Comparison of ENCODE assay signal across 8 mouse cellular contexts in genomic region chr7:49778904-49779615, GRCm38 (mm10). TPM values are rescaled to one million over a fixed set of nuclear protein-coding genes. Genes with fewer than 3 reads are reported as not detected.
DNase-seq lines count a peak whose midpoint lies in the region; ATAC-seq and TF ChIP-seq lines count a peak whose summit lies in the region.

No protein-coding gene starts in this region.

- intact Hi-C loops in gastrocnemius, adult 2 months (cut with DNase I) = loop anchor here (1.0 kb wide), 1 partner anchor 144 kb away; no protein-coding TSS in a partner anchor
- intact Hi-C loops in gastrocnemius, postnatal 14 days (cut with DNase I; ENCODE audit: low total_unique reads) = loop anchor here (5.0 kb wide), 1 partner anchor 143 kb away; no protein-coding TSS in a partner anchor

- peak overlapping the region; percentile 94 for H3K4me3 ChIP-seq in gastrocnemius, adult 2 months
- H3K4me3 ChIP-seq in brown adipose tissue, adult 24 weeks (ENCODE audit: insufficient read depth, low read depth, low read length) = peak overlapping the region; percentile 72
- peak overlapping the region; percentile 66 for H3K4me3 ChIP-seq in hindbrain, embryonic 13.5 days
- H3K4me3 ChIP-seq in liver, embryonic 13.5 days (replicated peaks) = peak overlapping the region; percentile 81

- no peaks in the 10 kb centered on the region for H3K4me1 ChIP-seq in brown adipose tissue, adult 24 weeks (ENCODE audit: control insufficient read depth, insufficient read depth, insufficient read length, low read length)
- H3K4me1 ChIP-seq in hindbrain, embryonic 13.5 days (replicated peaks) = peaks cover 20% of the 10 kb centered on the region
- H3K4me1 ChIP-seq in liver, embryonic 13.5 days (replicated peaks) = peaks cover 35% of the 10 kb centered on the region

- peak overlapping the region; percentile 81; the same call in 1 of the 2 replicates for H3K9ac ChIP-seq in hindbrain, embryonic 13.5 days
- H3K9ac ChIP-seq in liver, embryonic 13.5 days = peak overlapping the region; percentile 86

- DNase-seq in gastrocnemius, adult 2 months = no peak
- DNase-seq in gastrocnemius, postnatal 14 days = no peak
- peak; percentile 27 for DNase-seq in 3T3-L1 (ENCODE audit: low read depth, low spot score)
- no peak for DNase-seq in liver, embryonic 13.5 days
- DNase-seq in right cerebral cortex, postnatal 14 days = peak; percentile 29

- peak overlapping the region; percentile 84 for H3K27ac ChIP-seq in gastrocnemius, adult 2 months
- no peak overlapping the region for H3K27ac ChIP-seq in brown adipose tissue, adult 24 weeks (replicated peaks; ENCODE audit: low read depth, low read length)
- H3K27ac ChIP-seq in hindbrain, embryonic 13.5 days = peak overlapping the region; percentile 88
- peak overlapping the region; percentile 77 for H3K27ac ChIP-seq in liver, embryonic 13.5 days

- peaks cover 18% of the 10 kb centered on the region for H3K36me3 ChIP-seq in hindbrain, embryonic 13.5 days
- H3K36me3 ChIP-seq in liver, embryonic 13.5 days = peaks cover 47% of the 10 kb centered on the region

- 66% methylated on average over 12 of the region's 12 CpGs for WGBS in hindbrain, embryonic 13.5 days
- WGBS in liver, embryonic 13.5 days (ENCODE audit: insufficient replicate concordance) = 51% methylated on average over 12 of the region's 12 CpGs

- H3K9me3 ChIP-seq in hindbrain, embryonic 13.5 days = no peaks in the 10 kb centered on the region
- H3K9me3 ChIP-seq in liver, embryonic 13.5 days (replicated peaks) = no peaks in the 10 kb centered on the region

- H3K27me3 ChIP-seq in hindbrain, embryonic 13.5 days = peaks cover 12% of the 10 kb centered on the region
- no peaks in the 10 kb centered on the region for H3K27me3 ChIP-seq in liver, embryonic 13.5 days

- no peak for TF ChIP-seq CTCF in gastrocnemius, adult 2 months (IDR thresholded peaks at IDR 0.05)

- ATAC-seq in hindbrain, embryonic 13.5 days (ENCODE audit: low FRiP score) = peak; percentile 13; the same call in 1 of the 2 replicates
- no peak for ATAC-seq in liver, embryonic 13.5 days (ENCODE audit: low read depth)
- ATAC-seq in erythroid progenitor cell, adult 5-6 weeks (replicated peaks; ENCODE audit: low FRiP score, poor library complexity, severe bottlenecking) = no peak

- H3K4me2 ChIP-seq in hindbrain, embryonic 13.5 days = peak overlapping the region; percentile 65
- H3K4me2 ChIP-seq in liver, embryonic 13.5 days = peak overlapping the region; percentile 96

RNA-seq across cellular contexts. Expression of gene Prmt3, which starts 0.9 kb away (rescaled TPM):
- 10 to 100 TPM; 11.1 to 13.2 TPM for total RNA-seq in gastrocnemius, adult 2 months (2021)
- 10 to 100 TPM in 1 of 2 experiments, 1 to 10 TPM in 1; 8.8 to 10.7 TPM for total RNA-seq in gastrocnemius, postnatal 14 days (2021)
- polyA plus RNA-seq in brown adipose tissue, adult 24 weeks (2012; ENCODE audit: insufficient read depth, insufficient read length, missing spikeins) = 3.1 and 6.8 TPM in 2 replicates
- polyA plus RNA-seq in hindbrain, embryonic 13.5 days (2015; fragmentation: Nextera tagmentation; extraction: Ambion mirVana) = 50.8 and 52.5 TPM in 2 replicates
- polyA plus RNA-seq in liver, embryonic 13.5 days (2015; fragmentation: Nextera tagmentation; extraction: Ambion mirVana) = 32.3 and 36.4 TPM in 2 replicates
- total RNA-seq in erythroid progenitor cell, adult 5-6 weeks (2015; ENCODE audit: low replicate concordance) = 10.8 and 26.4 TPM in 2 replicates
- 5.6 and 11.0 TPM in 2 replicates for total RNA-seq in erythroid progenitor cell, adult 5-6 weeks (2017; ENCODE audit: low replicate concordance)

RNA-seq across cellular contexts. Expression of gene Htatip2, which starts 20.1 kb away (rescaled TPM):
- total RNA-seq in gastrocnemius, adult 2 months (2021) = 1 to 10 TPM; 3.9 to 4.0 TPM
- 1 to 10 TPM; 1.5 to 1.9 TPM for total RNA-seq in gastrocnemius, postnatal 14 days (2021)
- 31.7 and 32.0 TPM in 2 replicates for polyA plus RNA-seq in brown adipose tissue, adult 24 weeks (2012; ENCODE audit: insufficient read depth, insufficient read length, missing spikeins)
- polyA plus RNA-seq in hindbrain, embryonic 13.5 days (2015; fragmentation: Nextera tagmentation; extraction: Ambion mirVana) = 3.1 and 3.5 TPM in 2 replicates
- polyA plus RNA-seq in liver, embryonic 13.5 days (2015; fragmentation: Nextera tagmentation; extraction: Ambion mirVana) = 39.0 and 40.6 TPM in 2 replicates
- total RNA-seq in erythroid progenitor cell, adult 5-6 weeks (2015; ENCODE audit: low replicate concordance) = 31.4 and 49.5 TPM in 2 replicates
- 37.7 and 51.5 TPM in 2 replicates for total RNA-seq in erythroid progenitor cell, adult 5-6 weeks (2017; ENCODE audit: low replicate concordance)

Comparison
In these comparisons a context has a peak if more than half of its experiments do, and no peak if none do; other contexts are left out.
1. DNase-seq: peak in 3T3-L1 (single experiment) and right cerebral cortex, postnatal 14 days (single experiment); none in gastrocnemius, adult 2 months (single experiment), gastrocnemius, postnatal 14 days (single experiment) and liver, embryonic 13.5 days (single experiment).
2. RNA of gene Htatip2, which starts 20.1 kb away (total RNA-seq): 31.4 to 51.5 TPM in erythroid progenitor cell, adult 5-6 weeks; 3.9 to 4.0 TPM in gastrocnemius, adult 2 months and 1.5 to 1.9 TPM in gastrocnemius, postnatal 14 days; every median in the first group is over 4 times any median in the second.
3. Peak in every context shown above with its lines, with median percentiles within 50 percentile points of each other: H3K4me3 ChIP-seq.